Comparison of ENCODE assay signal across 10 mouse cellular contexts in genomic region chr17:35484066-35484465, GRCm38 (mm10). TPM values are rescaled to one million over a fixed set of nuclear protein-coding genes. Genes with fewer than 3 reads are reported as not detected.
DNase-seq lines count a peak whose midpoint lies in the region; ATAC-seq and TF ChIP-seq lines count a peak whose summit lies in the region.
"Had no signal": no experiment of that assay in that cellular context is flagged by ENCODE, and none has a peak within 500 bp of the region (broad histone marks: within the 10 kb centered on the region; RNA-seq: fewer than 3 reads in every experiment).

No protein-coding gene starts in this region.

- H3K27ac ChIP-seq in midbrain, embryonic 10.5 days (replicated peaks): no peak overlapping the region
- H3K27ac ChIP-seq in midbrain, embryonic 16.5 days (ENCODE audit: low read length): no peak overlapping the region
- H3K27ac ChIP-seq in embryonic facial prominence, embryonic 11.5 days (replicated peaks; ENCODE audit: low read depth, low read length): no peak overlapping the region
- no peak overlapping the region for H3K27ac ChIP-seq in liver, embryonic 14.5 days
- H3K27ac ChIP-seq: neural tube, embryonic 13.5 days had no signal

- no peak overlapping the region for H3K9ac ChIP-seq in midbrain, embryonic 16.5 days (ENCODE audit: low read depth, low read length)
- H3K9ac ChIP-seq in embryonic facial prominence, embryonic 11.5 days (replicated peaks; ENCODE audit: low read length): no peak overlapping the region
- no peak overlapping the region for H3K9ac ChIP-seq in liver, embryonic 14.5 days (replicated peaks)
- H3K9ac ChIP-seq: neural tube, embryonic 13.5 days had no signal

- no peaks in the 10 kb centered on the region for H3K36me3 ChIP-seq in midbrain, embryonic 10.5 days
- no peaks in the 10 kb centered on the region for H3K36me3 ChIP-seq in midbrain, embryonic 16.5 days (ENCODE audit: control insufficient read depth, insufficient read depth, low read length)
- no peaks in the 10 kb centered on the region for H3K36me3 ChIP-seq in embryonic facial prominence, embryonic 11.5 days (replicated peaks; ENCODE audit: control insufficient read depth, insufficient read depth, low read depth, low read length)
- no peaks in the 10 kb centered on the region for H3K36me3 ChIP-seq in liver, embryonic 14.5 days (replicated peaks; ENCODE audit: control insufficient read depth, insufficient read depth, low read depth)
- H3K36me3 ChIP-seq: neural tube, embryonic 13.5 days had no signal

- peak; percentile 88 for TF ChIP-seq CTCF in liver, embryonic 14.5 days (IDR thresholded peaks at IDR 0.05; ENCODE audit: low read depth)

- H3K4me1 ChIP-seq in midbrain, embryonic 10.5 days: no peaks in the 10 kb centered on the region
- H3K4me1 ChIP-seq in midbrain, embryonic 16.5 days (ENCODE audit: control insufficient read depth, insufficient read depth, low read length): no peaks in the 10 kb centered on the region
- H3K4me1 ChIP-seq in embryonic facial prominence, embryonic 11.5 days (ENCODE audit: control insufficient read depth, insufficient read depth, low read length): no peaks in the 10 kb centered on the region
- H3K4me1 ChIP-seq in liver, embryonic 14.5 days (replicated peaks; ENCODE audit: control insufficient read depth in 2 of 2, insufficient read depth in 2 of 2, low read length in 1 of 2): 0 out of 4 replicates have a peak, but pooled peaks cover 0 to 2% of the 10 kb centered on the region in 2 experiments

- no peak overlapping the region for H3K4me2 ChIP-seq in midbrain, embryonic 16.5 days (ENCODE audit: low read length)
- no peak overlapping the region for H3K4me2 ChIP-seq in embryonic facial prominence, embryonic 11.5 days (ENCODE audit: low read depth, low read length)
- H3K4me2 ChIP-seq in liver, embryonic 14.5 days (ENCODE audit: low read depth): no peak overlapping the region
- H3K4me2 ChIP-seq: neural tube, embryonic 13.5 days had no signal

- no peak for TF ChIP-seq EP300 in liver, embryonic 14.5 days (IDR thresholded peaks at IDR 0.05; ENCODE audit: low read depth)

- H3K27me3 ChIP-seq in midbrain, embryonic 10.5 days (ENCODE audit: low read depth, poor library complexity, severe bottlenecking): no peaks in the 10 kb centered on the region
- no peaks in the 10 kb centered on the region for H3K27me3 ChIP-seq in midbrain, embryonic 16.5 days (ENCODE audit: control insufficient read depth, insufficient read depth, low read depth, low read length)
- no peaks in the 10 kb centered on the region for H3K27me3 ChIP-seq in embryonic facial prominence, embryonic 11.5 days (ENCODE audit: control insufficient read depth, insufficient read depth, low read length)
- no peaks in the 10 kb centered on the region for H3K27me3 ChIP-seq in liver, embryonic 14.5 days (ENCODE audit: control insufficient read depth, insufficient read depth, low read length)
- H3K27me3 ChIP-seq: neural tube, embryonic 13.5 days had no signal

- no peak overlapping the region for H3K4me3 ChIP-seq in midbrain, embryonic 10.5 days
- no peak overlapping the region for H3K4me3 ChIP-seq in midbrain, embryonic 16.5 days (ENCODE audit: low read depth, low read length)
- H3K4me3 ChIP-seq in embryonic facial prominence, embryonic 11.5 days (ENCODE audit: low read depth, low read length): no peak overlapping the region
- H3K4me3 ChIP-seq in liver, embryonic 14.5 days (ENCODE audit: insufficient read depth in 1 of 2, low read depth in 2 of 2, low read length in 2 of 2): no peak overlapping the region
- H3K4me3 ChIP-seq: neural tube, embryonic 13.5 days had no signal

- no peaks in the 10 kb centered on the region for H3K9me3 ChIP-seq in midbrain, embryonic 10.5 days (replicated peaks)
- no peaks in the 10 kb centered on the region for H3K9me3 ChIP-seq in midbrain, embryonic 16.5 days (replicated peaks; ENCODE audit: control insufficient read depth, low read length, poor library complexity, severe bottlenecking)
- no peaks in the 10 kb centered on the region for H3K9me3 ChIP-seq in embryonic facial prominence, embryonic 11.5 days (replicated peaks; ENCODE audit: control insufficient read depth, low read length)
- no peaks in the 10 kb centered on the region for H3K9me3 ChIP-seq in liver, embryonic 14.5 days (ENCODE audit: control insufficient read depth, low read length)
- H3K9me3 ChIP-seq: neural tube, embryonic 13.5 days had no signal

- ATAC-seq in midbrain, embryonic 16.5 days: no peak
- ATAC-seq in embryonic facial prominence, embryonic 11.5 days (replicated peaks; ENCODE audit: insufficient number of reproducible peaks, low FRiP score, low TSS enrichment, low read depth): no peak
- ATAC-seq in liver, embryonic 14.5 days (ENCODE audit: insufficient read depth): no peak

- peak; percentile 57 for DNase-seq in midbrain, embryonic 10.5 days (ENCODE audit: low spot score)
- peak; percentile 80 for DNase-seq in adrenal gland, postnatal 10 days
- peak; percentile 74 for DNase-seq in embryonic facial prominence, embryonic 11.5 days (ENCODE audit: low spot score)
- DNase-seq in kidney, adult 8-10 months: peak; percentile 12 to 56
- no peak for DNase-seq in liver, embryonic 14.5 days (ENCODE audit: low read depth in 3 of 3, low spot score in 3 of 3)
- peak; percentile 44 for DNase-seq in right cerebral cortex, adult 18-20 months
- peak; percentile 31 to 57 for DNase-seq in urinary bladder, postnatal 36 days (ENCODE audit: low spot score in 2 of 2)

- 2% methylated on average over 9 of the region's 9 CpGs for WGBS in midbrain, embryonic 10.5 days
- WGBS in midbrain, embryonic 16.5 days: 0% methylated on average over 9 of the region's 9 CpGs
- 1% methylated on average over 9 of the region's 9 CpGs for WGBS in embryonic facial prominence, embryonic 11.5 days
- WGBS in liver, embryonic 14.5 days (ENCODE audit: insufficient replicate concordance): 3% methylated on average over 9 of the region's 9 CpGs

RNA-seq across cellular contexts. Expression of gene H2-Q10, which starts 14.2 kb away (rescaled TPM):
- 0.22 and 0.27 TPM in 2 replicates for polyA plus RNA-seq in midbrain, embryonic 10.5 days (2016; fragmentation: Nextera tagmentation; extraction: Ambion mirVana)
- 0.30 and 0.31 TPM in 2 replicates for polyA plus RNA-seq in midbrain, embryonic 16.5 days (2015; fragmentation: Nextera tagmentation; extraction: Ambion mirVana)
- 100 to 1,000 TPM in 1 of 2 experiments, 10 to 100 TPM in 1; 41.1 to 106 TPM for total RNA-seq in adrenal gland, postnatal 10 days (2021)
- polyA plus RNA-seq in embryonic facial prominence, embryonic 11.5 days (2014; fragmentation: Nextera tagmentation; extraction: Ambion mirVana): 0.18 TPM in 2 replicates
- 119 and 136 TPM in 2 replicates for polyA plus RNA-seq in liver, embryonic 14.5 days (2012; rRNA removed)
- 195 and 206 TPM in 2 replicates for polyA plus RNA-seq in liver, embryonic 14.5 days (2014; fragmentation: Nextera tagmentation; extraction: Ambion mirVana)
- polyA plus RNA-seq: neural tube, embryonic 13.5 days had no signal

RNA-seq across cellular contexts. Expression of gene Pou5f1, which starts 21.8 kb away (rescaled TPM):
- 0.10 TPM in 1 of 2 replicates, not detected in the other for polyA plus RNA-seq in midbrain, embryonic 10.5 days (2016; fragmentation: Nextera tagmentation; extraction: Ambion mirVana)
- 0.37 TPM in 1 of 2 replicates, not detected in the other for polyA plus RNA-seq in midbrain, embryonic 16.5 days (2015; fragmentation: Nextera tagmentation; extraction: Ambion mirVana)
- under 1 TPM; 0.18 to 0.64 TPM for total RNA-seq in adrenal gland, postnatal 10 days (2021)
- polyA plus RNA-seq in embryonic facial prominence, embryonic 11.5 days (2014; fragmentation: Nextera tagmentation; extraction: Ambion mirVana): 0.15 TPM in 1 of 2 replicates, not detected in the other
- not detected in 2 replicates for polyA plus RNA-seq in liver, embryonic 14.5 days (2012; rRNA removed)
- polyA plus RNA-seq in liver, embryonic 14.5 days (2014; fragmentation: Nextera tagmentation; extraction: Ambion mirVana): not detected in 2 replicates
- total RNA-seq: gastrocnemius, adult 8-10 months had no signal
- polyA plus RNA-seq: neural tube, embryonic 13.5 days had no signal

RNA-seq across cellular contexts. Expression of gene Tcf19, which starts 32.6 kb away (rescaled TPM):
- polyA plus RNA-seq in midbrain, embryonic 10.5 days (2016; fragmentation: Nextera tagmentation; extraction: Ambion mirVana): 56.7 and 58.8 TPM in 2 replicates
- polyA plus RNA-seq in midbrain, embryonic 16.5 days (2015; fragmentation: Nextera tagmentation; extraction: Ambion mirVana): 8.5 and 9.4 TPM in 2 replicates
- total RNA-seq in adrenal gland, postnatal 10 days (2021): 10 to 100 TPM; 20.3 to 25.1 TPM
- polyA plus RNA-seq in embryonic facial prominence, embryonic 11.5 days (2014; fragmentation: Nextera tagmentation; extraction: Ambion mirVana): 59.0 and 62.2 TPM in 2 replicates
- 30.0 and 30.5 TPM in 2 replicates for polyA plus RNA-seq in liver, embryonic 14.5 days (2012; rRNA removed)
- 46.0 and 46.2 TPM in 2 replicates for polyA plus RNA-seq in liver, embryonic 14.5 days (2014; fragmentation: Nextera tagmentation; extraction: Ambion mirVana)

RNA-seq across cellular contexts. Expression of gene Cchcr1, which starts 32.8 kb away (rescaled TPM):
- 23.4 and 23.6 TPM in 2 replicates for polyA plus RNA-seq in midbrain, embryonic 10.5 days (2016; fragmentation: Nextera tagmentation; extraction: Ambion mirVana)
- 3.7 and 4.0 TPM in 2 replicates for polyA plus RNA-seq in midbrain, embryonic 16.5 days (2015; fragmentation: Nextera tagmentation; extraction: Ambion mirVana)
- 10 to 100 TPM in 1 of 2 experiments, 1 to 10 TPM in 1; 9.9 to 15.8 TPM for total RNA-seq in adrenal gland, postnatal 10 days (2021)
- 11.4 and 11.8 TPM in 2 replicates for polyA plus RNA-seq in embryonic facial prominence, embryonic 11.5 days (2014; fragmentation: Nextera tagmentation; extraction: Ambion mirVana)
- 7.5 and 9.4 TPM in 2 replicates for polyA plus RNA-seq in liver, embryonic 14.5 days (2012; rRNA removed)
- polyA plus RNA-seq in liver, embryonic 14.5 days (2014; fragmentation: Nextera tagmentation; extraction: Ambion mirVana): 3.8 and 4.9 TPM in 2 replicates

RNA-seq across cellular contexts. Expression of gene H2-Q7, which starts 45.1 kb away (rescaled TPM):
- polyA plus RNA-seq in midbrain, embryonic 10.5 days (2016; fragmentation: Nextera tagmentation; extraction: Ambion mirVana): 16.0 and 17.5 TPM in 2 replicates
- 3.8 and 4.6 TPM in 2 replicates for polyA plus RNA-seq in midbrain, embryonic 16.5 days (2015; fragmentation: Nextera tagmentation; extraction: Ambion mirVana)
- 1 to 10 TPM; 5.1 to 5.2 TPM for total RNA-seq in adrenal gland, postnatal 10 days (2021)
- 8.4 and 8.8 TPM in 2 replicates for polyA plus RNA-seq in embryonic facial prominence, embryonic 11.5 days (2014; fragmentation: Nextera tagmentation; extraction: Ambion mirVana)
- polyA plus RNA-seq in liver, embryonic 14.5 days (2012; rRNA removed): 21.8 and 24.4 TPM in 2 replicates
- 19.0 and 20.7 TPM in 2 replicates for polyA plus RNA-seq in liver, embryonic 14.5 days (2014; fragmentation: Nextera tagmentation; extraction: Ambion mirVana)

Comparison
In these comparisons a context has a peak if more than half of its experiments do, and no peak if none do; other contexts are left out.
1. DNase-seq: peak in midbrain, embryonic 10.5 days (single experiment), adrenal gland, postnatal 10 days (single experiment), embryonic facial prominence, embryonic 11.5 days (single experiment), kidney, adult 8-10 months (2 of 2), right cerebral cortex, adult 18-20 months (single experiment) and urinary bladder, postnatal 36 days (2 of 2); none in liver, embryonic 14.5 days (0 of 3).
2. RNA of gene H2-Q10, which starts 14.2 kb away (polyA plus RNA-seq): 119 to 206 TPM in liver, embryonic 14.5 days; 0.30 to 0.31 TPM in midbrain, embryonic 16.5 days, 0.22 to 0.27 TPM in midbrain, embryonic 10.5 days and 0.18 TPM in embryonic facial prominence, embryonic 11.5 days; every median in the first group is over 10 times any median in the second.